Mouse (Mus musculus) T-cell, adult 2 months (primary cell): ENCODE results near the gene Dkk3.

ENCODE experiments used
- DNase-seq: peaks from one replicate; pipeline ENCODE4 v3.0.0; 2022; ENCODE audit warnings: low spot score

The Dkk3 gene

DNA sequence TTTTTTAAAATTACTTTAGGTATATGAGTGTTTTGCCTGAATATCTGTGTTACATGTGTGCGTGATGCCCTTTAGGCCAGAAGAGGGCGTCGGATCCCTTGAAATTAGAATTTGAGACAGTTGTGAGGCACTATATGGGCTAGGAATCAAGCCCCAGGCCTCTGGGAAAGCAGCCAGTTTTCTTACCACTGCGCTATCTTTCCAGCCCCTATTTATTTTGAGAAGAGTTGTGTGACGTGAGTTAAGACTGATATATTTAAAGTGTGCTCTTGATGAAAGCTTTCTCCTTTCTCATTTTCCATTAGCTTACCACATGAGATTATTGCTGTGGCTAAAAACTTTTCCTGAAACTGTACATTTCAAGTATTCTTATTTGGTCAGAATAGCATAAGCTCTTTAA lies 84.0 kb downstream of the Dkk3 start:
- no peak for DNase-seq
